Mouse (Mus musculus): ENCODE data around the gene Prr15l.

Gene Prr15l

GRCm38 (mm10) chr11:96919003-96919402, 8.9 kb upstream of the Prr15l start:
- no peak for DNase-seq (ENCODE audit: low read depth, low spot score)

GRCm38 (mm10) chr11:96924861-96925260, 3.0 kb upstream of the Prr15l start:
- no peak for DNase-seq (ENCODE audit: low read depth, low spot score)

- no peak for DNase-seq (ENCODE audit: low read depth, low spot score)
These were observed 2.3 kb upstream of the Prr15l start for GRCm38 (mm10) chr11:96925469-96926148.

- no peak for DNase-seq (ENCODE audit: low read depth, low spot score)
These were observed 1.3 kb upstream of the Prr15l start for GRCm38 (mm10) chr11:96926587-96926986.

- no peak for DNase-seq (ENCODE audit: low read depth, low spot score)
These were observed 787 bp downstream of the Prr15l start for GRCm38 (mm10) chr11:96928691-96929090.

GRCm38 (mm10) chr11:96929096-96929765, 1.3 kb downstream of the Prr15l start:
- no peak for DNase-seq (ENCODE audit: low read depth, low spot score)

GRCm38 (mm10) chr11:96929766-96930331, 1.9 kb downstream of the Prr15l start:
- no peak for DNase-seq (ENCODE audit: low read depth, low spot score)

GRCm38 (mm10) chr11:96931327-96932062, 3.6 kb downstream of the Prr15l start:
- no peak for DNase-seq (ENCODE audit: low read depth, low spot score)

- DNase-seq (ENCODE audit: low read depth, low spot score) = no peak
These were observed 5.8 kb downstream of the Prr15l start for GRCm38 (mm10) chr11:96933562-96934276.

GRCm38 (mm10) chr11:96934921-96935356, 7.0 kb downstream of the Prr15l start:
- peak; percentile 84 for DNase-seq (ENCODE audit: low read depth, low spot score)

- DNase-seq (ENCODE audit: low read depth, low spot score) = no peak
These were observed 8.2 kb downstream of the Prr15l start for GRCm38 (mm10) chr11:96935872-96936650.

GRCm38 (mm10) chr11:96937549-96938425, 9.9 kb downstream of the Prr15l start:
- no peak for DNase-seq (ENCODE audit: low read depth, low spot score)

GRCm38 (mm10) chr11:96938426-96938800, 10.5 kb downstream of the Prr15l start:
- DNase-seq (ENCODE audit: low read depth, low spot score) = no peak

GRCm38 (mm10) chr11:96940578-96941465, 12.9 kb downstream of the Prr15l start:
- no peak for DNase-seq (ENCODE audit: low read depth, low spot score)

- DNase-seq (ENCODE audit: low read depth, low spot score) = no peak
These were observed 14.2 kb downstream of the Prr15l start for GRCm38 (mm10) chr11:96941989-96942590.

- DNase-seq (ENCODE audit: low read depth, low spot score) = peak; percentile 94
These were observed 15.9 kb downstream of the Prr15l start, which contains the start of gene Pnpo for GRCm38 (mm10) chr11:96943746-96944304. Gene Pnpo (minus strand): TSS chr11:96943986.

- no peak for DNase-seq (ENCODE audit: low read depth, low spot score)
These were observed 17.1 kb downstream of the Prr15l start for GRCm38 (mm10) chr11:96944844-96945580.

All from c-Kit-negative CD71-positive TER-119-positive erythroid progenitor cells, embryonic 14.5 days (primary cell).